Mouse (Mus musculus): ENCODE results near the gene Runx2.

DNA sequence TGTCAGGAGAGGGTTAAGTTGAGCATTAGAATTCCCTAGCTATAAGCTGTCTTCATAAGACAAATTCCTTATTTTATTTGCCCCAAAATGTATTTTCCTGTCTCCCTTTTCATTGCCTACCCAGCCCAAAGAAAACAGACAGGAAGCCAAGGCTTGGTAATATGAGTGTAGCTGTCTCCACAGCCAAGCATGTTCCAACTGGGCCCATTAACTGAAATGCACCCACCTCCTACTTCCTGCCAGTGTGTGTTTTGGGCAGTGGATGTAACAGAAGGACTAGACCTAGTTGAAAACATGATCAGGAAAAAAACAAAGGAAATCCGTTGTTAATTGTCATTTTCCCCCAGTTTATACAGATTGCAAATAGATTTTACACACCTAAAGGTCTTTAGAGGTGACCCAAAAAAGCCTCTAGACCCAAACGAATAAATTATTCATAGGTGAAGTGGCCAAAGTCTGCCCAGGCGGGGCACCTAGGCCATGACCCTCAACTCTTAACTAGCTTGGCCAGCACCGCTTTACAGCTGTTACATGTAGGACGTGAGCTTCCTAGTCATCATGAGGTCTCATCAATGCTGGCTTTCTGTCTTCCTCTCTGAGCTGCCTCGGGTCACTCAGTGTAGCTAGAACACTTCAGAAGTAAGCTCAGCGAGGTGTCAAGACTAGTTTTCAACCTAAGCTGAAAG lies 154.3 kb downstream of the Runx2 start:
- TF ChIP-seq POLR2A (IDR thresholded peaks at IDR 0.05; ENCODE audit: borderline replicate concordance, low read depth, low read length) (no peak), CTCF (IDR thresholded peaks at IDR 0.05; ENCODE audit: low read depth, low read length) (no peak)

All from bone marrow macrophage, adult 2 months (primary cell).